Mouse (Mus musculus) CH12.LX (cell line): ENCODE results near the gene Tpk1. TPM values are rescaled to one million over a fixed set of nuclear protein-coding genes. Genes with fewer than 3 reads are reported as not detected.

ENCODE experiments used
- DNase-seq: peaks from one replicate; pipeline ENCODE4 v3.0.0-alpha.2; 2013; ENCODE audit errors: extremely low read depth
- H3K27ac ChIP-seq: 2 replicates; pipeline ENCODE4 v1.5.1; 2012; ENCODE audit warnings: low read depth, mild to moderate bottlenecking, control low read depth, moderate library complexity; ENCODE audit not compliant: insufficient read depth
- H3K27me3 ChIP-seq: replicated peaks from 2 replicates; pipeline ENCODE3; 2012; ENCODE audit warnings: inconsistent platforms
- H3K36me3 ChIP-seq, 2 experiments: replicated peaks in 1 of 2; 2 replicates each; pipeline versions ENCODE3 to v1.6.1; 2012; ENCODE audit warnings: inconsistent platforms in 1 of 2, low read length in 1 of 2, mild to moderate bottlenecking in 1 of 2, mixed read lengths in 1 of 2, moderate library complexity in 1 of 2; ENCODE audit not compliant: control insufficient read depth in 1 of 2, insufficient read depth in 1 of 2
- H3K4me1 ChIP-seq, 2 experiments: 2 replicates each; pipeline ENCODE4 v1.6.1; 2012; ENCODE audit warnings: inconsistent platforms in 1 of 2, moderate library complexity in 1 of 2; ENCODE audit not compliant: insufficient read depth in 2 of 2, control insufficient read depth in 1 of 2
- H3K4me2 ChIP-seq: 2 replicates; pipeline ENCODE4 v1.6.1; 2012; ENCODE audit warnings: low read depth, mild to moderate bottlenecking, control low read depth; ENCODE audit not compliant: poor library complexity, insufficient read depth, severe bottlenecking
- H3K4me3 ChIP-seq, 3 experiments: fragments of 150-350 bp in 1 of 3; sonication (generic) in 1 of 3; replicated peaks in 1 of 3; 2 replicates each; pipeline versions ENCODE3 to v1.5.1; 2011 to 2012; ENCODE audit warnings: low read depth in 2 of 3, low read length in 2 of 3, mild to moderate bottlenecking in 2 of 3, moderate library complexity in 2 of 3, control low read depth in 1 of 3, improper control_type of control experiment in 1 of 3, inconsistent platforms in 1 of 3, mixed read lengths in 1 of 3; ENCODE audit not compliant: poor library complexity in 1 of 3
- H3K79me2 ChIP-seq: replicated peaks from 2 replicates; pipeline ENCODE4 v1.6.1; 2012; ENCODE audit warnings: mild to moderate bottlenecking, moderate library complexity; ENCODE audit not compliant: control insufficient read depth, poor library complexity, insufficient read depth, severe bottlenecking; ENCODE audit errors: extremely low read depth
- H3K9ac ChIP-seq: 2 replicates; pipeline ENCODE4 v1.6.1; 2012; ENCODE audit warnings: low read depth, mild to moderate bottlenecking, control low read depth, moderate library complexity; ENCODE audit not compliant: insufficient read depth
- H3K9me3 ChIP-seq: replicated peaks from 2 replicates; pipeline ENCODE3; 2012; ENCODE audit warnings: low read length, inconsistent platforms, mixed read lengths
- BHLHE40 ChIP-seq: IDR thresholded peaks from 2 replicates; pipeline ENCODE4 v1.6.1; 2011; ENCODE audit warnings: mild to moderate bottlenecking, low read depth, low read length, improper control_type of control experiment
- CTCF ChIP-seq, 2 experiments: IDR thresholded peaks in 1 of 2; conservative IDR thresholded peaks in 1 of 2; 2 replicates each; pipeline ENCODE4 v1.5.1; 2011 to 2012; ENCODE audit warnings: low read depth in 2 of 2, low read length in 2 of 2, improper control_type of control experiment in 1 of 2, inconsistent platforms in 1 of 2, mild to moderate bottlenecking in 1 of 2, moderate library complexity in 1 of 2
- ETS1 ChIP-seq: conservative IDR thresholded peaks from 2 replicates; pipeline ENCODE4 v1.6.1; 2012; ENCODE audit warnings: low read depth, mild to moderate bottlenecking, inconsistent platforms, low read length, improper control_type of control experiment, moderate library complexity
- IRF4 ChIP-seq: IDR thresholded peaks from 2 replicates; pipeline ENCODE4 v1.6.1; 2014; ENCODE audit warnings: low read depth, mild to moderate bottlenecking, inconsistent platforms, low read length, improper control_type of control experiment
- JUN ChIP-seq: IDR thresholded peaks from 2 replicates; pipeline ENCODE4 v1.6.1; 2011; ENCODE audit warnings: low read depth, mild to moderate bottlenecking, low read length, improper control_type of control experiment, moderate library complexity; ENCODE audit not compliant: insufficient read depth
- JUND ChIP-seq: conservative IDR thresholded peaks from 2 replicates; pipeline ENCODE4 v1.6.1; 2011; ENCODE audit warnings: low read depth, low read length, improper control_type of control experiment
- MAFK ChIP-seq: IDR thresholded peaks from 2 replicates; pipeline ENCODE4 v1.6.1; 2011; ENCODE audit warnings: low read length, improper control_type of control experiment; ENCODE audit not compliant: insufficient replicate concordance
- MAZ ChIP-seq: IDR thresholded peaks from 2 replicates; pipeline ENCODE4 v1.6.1; 2012; ENCODE audit warnings: low read depth, mild to moderate bottlenecking, inconsistent platforms, low read length, improper control_type of control experiment, moderate library complexity
- MEF2A ChIP-seq: IDR thresholded peaks from 2 replicates; pipeline ENCODE4 v1.6.1; 2014; ENCODE audit warnings: low read depth, mild to moderate bottlenecking, inconsistent platforms, low read length, improper control_type of control experiment, borderline replicate concordance
- MXI1 ChIP-seq: IDR thresholded peaks from 2 replicates; pipeline ENCODE4 v1.6.1; 2011; ENCODE audit warnings: mild to moderate bottlenecking, low read depth, low read length, improper control_type of control experiment
- MYC ChIP-seq: IDR thresholded peaks from 2 replicates; pipeline ENCODE4 v1.6.1; 2011; ENCODE audit warnings: low read depth, mild to moderate bottlenecking, improper control_type of control experiment, low read length
- NELFE ChIP-seq: IDR thresholded peaks from 2 replicates; pipeline ENCODE4 v1.6.1; 2011; ENCODE audit warnings: low read depth, low read length, improper control_type of control experiment
- NRF1 ChIP-seq: IDR thresholded peaks from 2 replicates; pipeline ENCODE4 v1.6.1; 2014; ENCODE audit warnings: low read depth, mild to moderate bottlenecking, inconsistent platforms, low read length, improper control_type of control experiment, moderate library complexity
- PAX5 ChIP-seq: IDR thresholded peaks from 2 replicates; pipeline ENCODE4 v1.6.1; 2012; ENCODE audit warnings: low read length, inconsistent platforms, mixed read lengths
- POLR2A ChIP-seq: IDR thresholded peaks from 2 replicates; pipeline ENCODE4 v1.6.1; 2011; ENCODE audit warnings: low read depth, mild to moderate bottlenecking, improper control_type of control experiment, low read length
- POLR2AphosphoS2 ChIP-seq: IDR thresholded peaks from 2 replicates; pipeline ENCODE4 v1.6.1; 2011; ENCODE audit warnings: low read depth, low read length, improper control_type of control experiment
- RAD21 ChIP-seq: IDR thresholded peaks from 2 replicates; pipeline ENCODE4 v1.6.1; 2011; ENCODE audit warnings: low read depth, mild to moderate bottlenecking, low read length, improper control_type of control experiment, moderate library complexity
- SIN3A ChIP-seq: IDR thresholded peaks from 2 replicates; pipeline ENCODE4 v1.6.1; 2012; ENCODE audit warnings: low read length, improper control_type of control experiment, inconsistent platforms
- SMC3 ChIP-seq: IDR thresholded peaks from 2 replicates; pipeline ENCODE4 v1.6.1; 2011; ENCODE audit warnings: low read depth, low read length, improper control_type of control experiment
- UBTF ChIP-seq: IDR thresholded peaks from 2 replicates; pipeline ENCODE4 v1.6.1; 2012; ENCODE audit warnings: low read depth, mild to moderate bottlenecking, inconsistent platforms, low read length, improper control_type of control experiment, moderate library complexity
- ZMIZ1 ChIP-seq: IDR thresholded peaks from 2 replicates; pipeline ENCODE4 v1.6.1; 2012; ENCODE audit warnings: low read depth, mild to moderate bottlenecking, inconsistent platforms, low read length, improper control_type of control experiment
- ZNF384 ChIP-seq: IDR thresholded peaks from 2 replicates; pipeline ENCODE4 v1.6.1; 2012; ENCODE audit warnings: low read depth, low read length, improper control_type of control experiment, inconsistent platforms
- dilution Hi-C: fragments of 300-500 bp; cut with MboI; formaldehyde crosslinking; loops from 2 replicates; pipeline ENCODE4 v1.14.3; 2020; ENCODE audit warnings: low sequenced_read_pairs; ENCODE audit not compliant: extremely low pct_unique_long_range_greater_than_20kb, extremely low pct_ligation_motif_present
- in situ Hi-C: fragments of 300-500 bp; cut with MboI; formaldehyde crosslinking; loops from 3 replicates; pipeline ENCODE4 v1.14.3; 2019; ENCODE audit warnings: low sequenced_read_pairs, low pct_ligation_motif_present, low pct_unique_long_range_greater_than_20kb, mixed read lengths
- polyA plus RNA-seq: library from polyadenylated mRNA; unstranded; fragments of >175 nt; gene quantifications from 2 replicates; pipeline ENCODE4 v1.2.1, GENCODE M21; 2012; ENCODE audit warnings: low read depth; ENCODE audit not compliant: insufficient read length
- total RNA-seq, 2 experiments: library from RNA; depleted of rRNA; stranded (reverse); fragments of 300-350 nt in 1 of 2; fragments of >200 nt in 1 of 2; gene quantifications; 2 replicates each; pipeline ENCODE4 v1.2.3; 2012 to 2014

The Tpk1 gene
- total and polyA plus RNA-seq, 3 experiments = 3.9 to 6.3 (median 4.8) TPM

- Histone ChIP-seq H3K4me2 (no peak overlapping the region), H3K27ac (no peak overlapping the region), H3K9ac (no peak overlapping the region), H3K4me3 (no peak overlapping the region), H3K9me3 (no peaks in the 10 kb centered on the region), H3K36me3 (no peaks in the 10 kb centered on the region), H3K4me1 (peaks cover 3 to 13% of the 10 kb centered on the region in 2 experiments; a peak in 3 of 4 replicates), H3K27me3 (no peaks in the 10 kb centered on the region), H3K79me2 (no peaks in the 10 kb centered on the region)
- TF ChIP-seq MXI1 = no peak
- no peak for TF ChIP-seq POLR2AphosphoS2
- no peak for TF ChIP-seq NRF1
- TF ChIP-seq CTCF (conservative IDR thresholded peaks at IDR 0.05 in 1 of 2, IDR thresholded peaks at IDR 0.05 in 1 of 2; ENCODE audit: low read depth in 2 of 2, low read length in 2 of 2) = no peak
- TF ChIP-seq MAZ = no peak
- no peak for TF ChIP-seq JUND
- TF ChIP-seq POLR2A = no peak
- TF ChIP-seq SIN3A = no peak
- no peak for TF ChIP-seq MEF2A
- no peak for TF ChIP-seq ZNF384
- no peak for TF ChIP-seq UBTF
- no peak for TF ChIP-seq MYC
- no peak for TF ChIP-seq MAFK
- TF ChIP-seq ZMIZ1 = no peak
- in situ Hi-C loops (no loop called here), dilution Hi-C loops (no loop called here)
- DNase-seq = no peak
These were observed 281.2 kb downstream of the Tpk1 start for GRCm38 (mm10) chr6:43384841-43385240.

DNA sequence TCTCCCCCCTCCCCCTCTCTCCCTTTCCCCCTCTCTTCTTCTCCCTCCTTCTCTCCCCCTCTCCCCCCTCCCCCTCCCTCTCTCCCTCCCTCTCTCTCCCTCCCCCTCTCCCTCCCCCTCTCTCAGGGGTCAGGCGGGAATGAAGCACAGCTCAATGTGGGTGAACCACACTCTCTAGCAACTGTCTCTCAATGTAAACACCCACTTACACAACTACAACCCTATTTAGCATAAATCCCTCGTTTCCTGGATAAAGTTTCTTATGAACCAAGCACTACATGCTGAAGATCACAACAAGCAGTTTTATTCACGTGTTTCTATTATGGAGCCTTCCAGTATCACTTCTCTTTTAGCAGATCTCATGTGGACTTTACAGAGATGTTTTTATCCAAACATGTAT lies 281.8 kb downstream of the Tpk1 start:
- TF ChIP-seq MXI1 (no peak), IRF4 (no peak), PAX5 (no peak), POLR2AphosphoS2 (no peak), RAD21 (no peak), POLR2A (no peak), NRF1 (no peak), BHLHE40 (no peak), MEF2A (no peak), ZNF384 (no peak), JUN (no peak), NELFE (no peak), SIN3A (no peak), ETS1 (no peak), SMC3 (no peak), MAZ (no peak), JUND (no peak)
- H3K4me2 ChIP-seq = no peak overlapping the region
- no peaks in the 10 kb centered on the region for H3K36me3 ChIP-seq
- H3K9me3 ChIP-seq = no peaks in the 10 kb centered on the region
- no peak for DNase-seq
- H3K9ac ChIP-seq = no peak overlapping the region
- in situ Hi-C loops = no loop called here
- dilution Hi-C loops = no loop called here
- peaks cover 3 to 13% of the 10 kb centered on the region in 2 experiments; a peak in 3 of 4 replicates for H3K4me1 ChIP-seq
- H3K27ac ChIP-seq = no peak overlapping the region
- H3K4me3 ChIP-seq = no peak overlapping the region
- H3K27me3 ChIP-seq = no peaks in the 10 kb centered on the region
- no peaks in the 10 kb centered on the region for H3K79me2 ChIP-seq
